Mouse (Mus musculus) heart, postnatal 0 days (tissue): ENCODE results near the gene Lpar5. TPM values are rescaled to one million over a fixed set of nuclear protein-coding genes. Genes with fewer than 3 reads are reported as not detected.

Experiments
- ATAC-seq: fragments of 200-750 bp; cut with Nextera tagmentation; 2 replicates; pipeline ENCODE4 v1.8.0; 2017; ENCODE audit warnings: low read depth, moderate number of reproducible peaks, moderate library complexity; ENCODE audit not compliant: insufficient read depth
- DNase-seq: peaks from one replicate; pipeline ENCODE4 v3.0.0-alpha.2; 2016; ENCODE audit warnings: low spot score
- H3K27ac ChIP-seq: fragments of 300-500 bp; sonication (generic); 2 replicates; pipeline ENCODE4 v1.5.1; 2014; ENCODE audit warnings: low read depth, mild to moderate bottlenecking
- H3K27me3 ChIP-seq: fragments of 300-500 bp; sonication (generic); 2 replicates; pipeline ENCODE4 v1.6.1; 2014; ENCODE audit warnings: low read length, mixed read lengths; ENCODE audit not compliant: control insufficient read depth, insufficient read depth
- H3K36me3 ChIP-seq: fragments of 300-500 bp; sonication (generic); replicated peaks from 2 replicates; pipeline ENCODE4 v1.6.1; 2014; ENCODE audit warnings: low read length, mixed read lengths; ENCODE audit not compliant: control insufficient read depth, insufficient read depth
- H3K4me1 ChIP-seq: fragments of 300-500 bp; sonication (generic); 2 replicates; pipeline ENCODE4 v1.6.1; 2014; ENCODE audit warnings: antibody characterized with exemption; ENCODE audit not compliant: control insufficient read depth, insufficient read depth
- H3K4me2 ChIP-seq: fragments of 300-500 bp; sonication (generic); 2 replicates; pipeline ENCODE4 v1.6.1; 2014; ENCODE audit warnings: low read depth, mild to moderate bottlenecking, low read length, moderate library complexity
- H3K4me3 ChIP-seq: fragments of 300-500 bp; sonication (generic); 2 replicates; pipeline ENCODE4 v1.5.1; 2014; ENCODE audit warnings: low read depth, low read length
- H3K9ac ChIP-seq: fragments of 300-500 bp; sonication (generic); replicated peaks from 2 replicates; pipeline ENCODE4 v1.6.1; 2014; ENCODE audit warnings: low read depth, low read length, mixed read lengths
- H3K9me3 ChIP-seq: fragments of 300-500 bp; sonication (generic); replicated peaks from 2 replicates; pipeline ENCODE4 v1.6.1; 2016; ENCODE audit warnings: low read length; ENCODE audit not compliant: control insufficient read depth
- CTCF ChIP-seq: IDR thresholded peaks from 2 replicates; pipeline ENCODE4 v1.5.1; 2016; ENCODE audit warnings: antibody characterized with exemption, control low read depth, low read depth
- EP300 ChIP-seq: IDR thresholded peaks from 2 replicates; pipeline ENCODE4 v1.6.1; 2016; ENCODE audit warnings: antibody characterized with exemption, low read depth
- WGBS: fragments of 180-500 bp; shearing (Covaris S2); extraction: QIAGEN DNeasy Blood & Tissue Kit; methylation state at CpG from one replicate; pipeline ENCODE4 v1.1.7; 2014; 5-methylcytosine and 5-hydroxymethylcytosine counted together
- polyA plus RNA-seq: library from polyadenylated mRNA; unstranded; fragments of >200 nt; fragmentation: Nextera tagmentation; extraction: Ambion mirVana; gene quantifications from 2 replicates; pipeline ENCODE4 v1.2.1, GENCODE M21; 2015
- total RNA-seq: library from RNA; depleted of rRNA; stranded (reverse); fragments of >200 nt; gene quantifications from 2 replicates; pipeline ENCODE4 v1.2.3, GENCODE M21; 2014; ENCODE audit warnings: low replicate concordance

The Lpar5 gene
- total and polyA plus RNA-seq, 2 experiments from 2014 or later: 0.12 TPM; not detected in 1

- Histone ChIP-seq H3K27ac (peak overlapping the region; percentile 97), H3K27me3 (no peaks in the 10 kb centered on the region), H3K9me3 (no peaks in the 10 kb centered on the region), H3K4me3 (no peak overlapping the region), H3K4me1 (peaks cover 39% of the 10 kb centered on the region), H3K9ac (no peak overlapping the region), H3K4me2 (no peak overlapping the region), H3K36me3 (peaks cover 14% of the 10 kb centered on the region)
- no peak for TF ChIP-seq CTCF
- TF ChIP-seq EP300: no peak
- WGBS: 44% methylated on average over 3 of the region's 3 CpGs
- DNase-seq (no peak), ATAC-seq (no peak)
Measured at GRCm38 (mm10) chr6:125094843-125095242, 27.1 kb downstream of the Lpar5 start.

- Histone ChIP-seq H3K9me3 (no peaks in the 10 kb centered on the region), H3K4me2 (peak within 1 kb of the TSS; percentile 97), H3K4me3 (peak within 1 kb of the TSS; percentile 75), H3K36me3 (peaks cover 22% of the 10 kb centered on the region), H3K4me1 (peaks cover 35% of the 10 kb centered on the region), H3K27me3 (no peaks in the 10 kb centered on the region), H3K9ac (peak within 1 kb of the TSS; percentile 92), H3K27ac (peak within 1 kb of the TSS; percentile 97)
- TF ChIP-seq EP300: 0 out of 2 replicates have a peak, but pooled peaks have one; percentile 27
- TF ChIP-seq CTCF: no peak
- DNase-seq (peak; percentile 94), ATAC-seq (peak; percentile 78)
- 2% methylated on average over 34 of the region's 45 CpGs for WGBS
Measured at GRCm38 (mm10) chr6:125095391-125096278, 27.9 kb downstream of the Lpar5 start, which contains the start of gene Chd4. Chd4 (plus strand) TSS chr6:125095981.

- Histone ChIP-seq H3K27ac (peak overlapping the region; percentile 97), H3K9me3 (no peaks in the 10 kb centered on the region), H3K4me2 (peak overlapping the region; percentile 97), H3K4me3 (peak overlapping the region; percentile 75), H3K9ac (peak overlapping the region; percentile 92), H3K36me3 (peaks cover 28% of the 10 kb centered on the region), H3K4me1 (peaks cover 31% of the 10 kb centered on the region), H3K27me3 (no peaks in the 10 kb centered on the region)
- DNase-seq (no peak), ATAC-seq (peak; percentile 16)
- 0% methylated on average over 21 of the region's 32 CpGs for WGBS
- TF ChIP-seq CTCF: no peak
- TF ChIP-seq EP300: no peak
Measured at GRCm38 (mm10) chr6:125096279-125096596, 28.5 kb downstream of the Lpar5 start.

GRCm38 (mm10) chr6:125096597-125097345 is 29.1 kb downstream of the Lpar5 start:
- Histone ChIP-seq H3K27me3 (no peaks in the 10 kb centered on the region), H3K9ac (peak overlapping the region; percentile 92), H3K9me3 (no peaks in the 10 kb centered on the region), H3K4me3 (peak overlapping the region; percentile 75), H3K27ac (peak overlapping the region; percentile 97), H3K4me2 (peak overlapping the region; percentile 97), H3K4me1 (peaks cover 31% of the 10 kb centered on the region), H3K36me3 (peaks cover 33% of the 10 kb centered on the region)
- TF ChIP-seq EP300 (no peak), CTCF (no peak)
- WGBS: under 1% methylated on average over 29 of the region's 44 CpGs
- peak; percentile 59 for ATAC-seq
- DNase-seq: peak; percentile 52

- H3K4me1 ChIP-seq: peaks cover 31% of the 10 kb centered on the region
- H3K27me3 ChIP-seq: no peaks in the 10 kb centered on the region
- peaks cover 38% of the 10 kb centered on the region for H3K36me3 ChIP-seq
- peak overlapping the region; percentile 97 for H3K4me2 ChIP-seq
- no peak for TF ChIP-seq EP300
- TF ChIP-seq CTCF: no peak
- DNase-seq (no peak), ATAC-seq (peak; percentile 2; the same call in 1 of the 2 replicates)
- peak overlapping the region; percentile 92 for H3K9ac ChIP-seq
- under 1% methylated on average over 12 of the region's 12 CpGs for WGBS
- H3K4me3 ChIP-seq: peak overlapping the region; percentile 75
- H3K9me3 ChIP-seq: no peaks in the 10 kb centered on the region
- peak overlapping the region; percentile 97 for H3K27ac ChIP-seq
Measured at GRCm38 (mm10) chr6:125097346-125097689, 29.6 kb downstream of the Lpar5 start.
